Mouse (Mus musculus) MEL (cell line): ENCODE measurements around the gene Traf3. TPM values are rescaled to one million over a fixed set of nuclear protein-coding genes. Genes with fewer than 3 reads are reported as not detected.

Experiments used
- DNase-seq: peaks from one replicate; pipeline ENCODE4 v3.0.0; 2011; ENCODE audit warnings: low read depth, low spot score
- H3K27ac ChIP-seq: 2 replicates; pipeline ENCODE4 v1.5.1; 2012; ENCODE audit warnings: low read depth, mild to moderate bottlenecking, control low read depth, low read length, moderate library complexity; ENCODE audit not compliant: control insufficient read depth
- H3K27me3 ChIP-seq, 2 experiments: fragments of 150-350 bp in 1 of 2; sonication (generic) in 1 of 2; 2 replicates each; pipeline ENCODE4 v1.6.1; 2012; ENCODE audit warnings: low read length in 2 of 2, mild to moderate bottlenecking in 2 of 2, improper control_type of control experiment in 1 of 2, moderate library complexity in 1 of 2; ENCODE audit not compliant: insufficient read depth in 2 of 2, control insufficient read depth in 1 of 2
- H3K36me3 ChIP-seq, 2 experiments: 2 replicates each; pipeline ENCODE4 v1.6.1; 2012 to 2014; ENCODE audit warnings: low read length in 2 of 2, improper control_type of control experiment in 1 of 2, inconsistent platforms in 1 of 2, mild to moderate bottlenecking in 1 of 2; ENCODE audit not compliant: insufficient read depth in 2 of 2, control insufficient read depth in 1 of 2
- H3K4me1 ChIP-seq, 2 experiments: fragments of 150-350 bp in 1 of 2; sonication (generic) in 1 of 2; 2 replicates each; pipeline ENCODE4 v1.6.1; 2012; ENCODE audit warnings: low read length in 2 of 2, improper control_type of control experiment in 1 of 2, mild to moderate bottlenecking in 1 of 2; ENCODE audit not compliant: insufficient read depth in 2 of 2, control insufficient read depth in 1 of 2
- H3K4me3 ChIP-seq, 2 experiments: fragments of 150-350 bp in 1 of 2; sonication (generic) in 1 of 2; 2 replicates each; pipeline ENCODE4 v1.5.1; 2012; ENCODE audit warnings: low read depth in 2 of 2, low read length in 2 of 2, mild to moderate bottlenecking in 2 of 2, moderate library complexity in 2 of 2, control low read depth in 1 of 2, improper control_type of control experiment in 1 of 2; ENCODE audit not compliant: control insufficient read depth in 1 of 2, insufficient read depth in 1 of 2
- H3K79me2 ChIP-seq: 2 replicates; pipeline ENCODE4 v1.6.1; 2012; ENCODE audit warnings: mild to moderate bottlenecking, low read length, moderate library complexity; ENCODE audit not compliant: control insufficient read depth, poor library complexity, insufficient read depth
- H3K9ac ChIP-seq: 2 replicates; pipeline ENCODE4 v1.6.1; 2012; ENCODE audit warnings: low read depth, mild to moderate bottlenecking, control low read depth, low read length, moderate library complexity; ENCODE audit not compliant: control insufficient read depth, poor library complexity, severe bottlenecking
- H3K9me3 ChIP-seq: fragments of 150-350 bp; sonication (generic); replicated peaks from 2 replicates; pipeline ENCODE4 v1.6.1; 2012; ENCODE audit warnings: mild to moderate bottlenecking, low read length, improper control_type of control experiment, moderate library complexity; ENCODE audit not compliant: insufficient read depth
- BHLHE40 ChIP-seq: IDR thresholded peaks from 2 replicates; pipeline ENCODE4 v1.6.1; 2012; ENCODE audit warnings: low read depth, mild to moderate bottlenecking, inconsistent platforms, low read length, improper control_type of control experiment, borderline replicate concordance
- CHD2 ChIP-seq: IDR thresholded peaks from 2 replicates; pipeline ENCODE4 v1.6.1; 2011; ENCODE audit warnings: low read length, improper control_type of control experiment
- CTCF ChIP-seq, 3 experiments: IDR thresholded peaks in 2 of 3; conservative IDR thresholded peaks in 1 of 3; 2 replicates each; pipeline ENCODE4 v1.5.1; 2011 to 2012; ENCODE audit warnings: low read length in 3 of 3, low read depth in 2 of 3, mild to moderate bottlenecking in 2 of 3, improper control_type of control experiment in 1 of 3, inconsistent platforms in 1 of 3, mixed read lengths in 1 of 3, moderate library complexity in 1 of 3; ENCODE audit not compliant: control insufficient read depth in 1 of 3, insufficient read depth in 1 of 3, poor library complexity in 1 of 3, severe bottlenecking in 1 of 3
- E2F4 ChIP-seq: IDR thresholded peaks from 2 replicates; pipeline ENCODE4 v1.6.1; 2011; ENCODE audit warnings: low read depth, low read length, improper control_type of control experiment, borderline replicate concordance
- EP300 ChIP-seq, 2 experiments: IDR thresholded peaks; 2 replicates each; pipeline ENCODE4 v1.6.1; 2011; ENCODE audit warnings: improper control_type of control experiment in 2 of 2, low read length in 2 of 2, low read depth in 1 of 2, mild to moderate bottlenecking in 1 of 2
- ETS1 ChIP-seq: IDR thresholded peaks from 2 replicates; pipeline ENCODE4 v1.6.1; 2012; ENCODE audit warnings: low read depth, mild to moderate bottlenecking, inconsistent platforms, low read length, improper control_type of control experiment, moderate library complexity
- GATA1 ChIP-seq: IDR thresholded peaks from 2 replicates; pipeline ENCODE4 v1.6.1; 2011; ENCODE audit warnings: low read depth, low read length, improper control_type of control experiment
- KAT2A ChIP-seq: conservative IDR thresholded peaks from 2 replicates; pipeline ENCODE4 v1.6.1; 2012; ENCODE audit warnings: low read depth, low read length, improper control_type of control experiment, inconsistent platforms
- MAZ ChIP-seq: IDR thresholded peaks from 2 replicates; pipeline ENCODE4 v1.6.1; 2012; ENCODE audit warnings: low read depth, mild to moderate bottlenecking, inconsistent platforms, low read length, improper control_type of control experiment
- MEF2A ChIP-seq: IDR thresholded peaks from 2 replicates; pipeline ENCODE4 v1.6.1; 2014; ENCODE audit warnings: low read depth, mild to moderate bottlenecking, inconsistent platforms, low read length, improper control_type of control experiment; ENCODE audit not compliant: poor library complexity, insufficient replicate concordance, severe bottlenecking; ENCODE audit errors: extremely low read depth
- MXI1 ChIP-seq: IDR thresholded peaks from 2 replicates; pipeline ENCODE4 v1.6.1; 2011; ENCODE audit warnings: mild to moderate bottlenecking, low read depth, low read length, improper control_type of control experiment
- MYB ChIP-seq: IDR thresholded peaks from 2 replicates; pipeline ENCODE4 v1.6.1; 2011; ENCODE audit warnings: mild to moderate bottlenecking, low read depth, low read length, improper control_type of control experiment
- MYC ChIP-seq: IDR thresholded peaks from 2 replicates; pipeline ENCODE4 v1.6.1; 2011; ENCODE audit warnings: low read depth, mild to moderate bottlenecking, low read length, improper control_type of control experiment, moderate library complexity
- NELFE ChIP-seq: IDR thresholded peaks from 2 replicates; pipeline ENCODE4 v1.6.1; 2011; ENCODE audit warnings: low read depth, low read length, improper control_type of control experiment
- POLR2A ChIP-seq, 2 experiments: IDR thresholded peaks; 2 replicates each; pipeline ENCODE4 v1.6.1; 2011 to 2012; ENCODE audit warnings: low read length in 2 of 2, mild to moderate bottlenecking in 2 of 2, control low read depth in 1 of 2, improper control_type of control experiment in 1 of 2, low read depth in 1 of 2, moderate library complexity in 1 of 2; ENCODE audit not compliant: control insufficient read depth in 1 of 2, insufficient read depth in 1 of 2, poor library complexity in 1 of 2
- POLR2AphosphoS5 ChIP-seq: IDR thresholded peaks from 2 replicates; pipeline ENCODE4 v1.6.1; 2012; ENCODE audit warnings: low read depth, borderline replicate concordance, mild to moderate bottlenecking, inconsistent platforms, low read length, moderate library complexity, mixed read lengths
- RAD21 ChIP-seq: IDR thresholded peaks from 2 replicates; pipeline ENCODE4 v1.6.1; 2011; ENCODE audit warnings: mild to moderate bottlenecking, low read depth, low read length, improper control_type of control experiment
- RCOR1 ChIP-seq: IDR thresholded peaks from 2 replicates; pipeline ENCODE4 v1.6.1; 2012; ENCODE audit warnings: low read depth, mild to moderate bottlenecking, inconsistent platforms, low read length, improper control_type of control experiment
- SIN3A ChIP-seq: IDR thresholded peaks from 2 replicates; pipeline ENCODE4 v1.6.1; 2012; ENCODE audit warnings: low read length, improper control_type of control experiment, inconsistent platforms
- TAL1 ChIP-seq: IDR thresholded peaks from 2 replicates; pipeline ENCODE4 v1.6.1; 2012; ENCODE audit warnings: mild to moderate bottlenecking, inconsistent platforms, low read length, moderate library complexity, mixed read lengths
- TBP ChIP-seq: IDR thresholded peaks from 2 replicates; pipeline ENCODE4 v1.8.0; 2011; ENCODE audit warnings: low read depth, low read length, improper control_type of control experiment
- UBTF ChIP-seq: IDR thresholded peaks from 2 replicates; pipeline ENCODE4 v1.6.1; 2012; ENCODE audit warnings: low read depth, mild to moderate bottlenecking, inconsistent platforms, low read length, improper control_type of control experiment, moderate library complexity, borderline replicate concordance; ENCODE audit not compliant: insufficient read depth
- ZKSCAN1 ChIP-seq: IDR thresholded peaks from 2 replicates; pipeline ENCODE4 v1.6.1; 2012; ENCODE audit warnings: low read depth, mild to moderate bottlenecking, inconsistent platforms, low read length, improper control_type of control experiment, moderate library complexity
- ZMIZ1 ChIP-seq: IDR thresholded peaks from 2 replicates; pipeline ENCODE4 v1.6.1; 2012; ENCODE audit warnings: low read depth, mild to moderate bottlenecking, inconsistent platforms, low read length, improper control_type of control experiment, moderate library complexity
- ZNF384 ChIP-seq: IDR thresholded peaks from 2 replicates; pipeline ENCODE4 v1.6.1; 2012; ENCODE audit warnings: low read depth, mild to moderate bottlenecking, inconsistent platforms, low read length, improper control_type of control experiment
- polyA plus RNA-seq, 2 experiments: library from polyadenylated mRNA; stranded (reverse) in 1 of 2; unstranded in 1 of 2; fragments of >175 nt in 1 of 2; fragments of >200 nt in 1 of 2; gene quantifications; 2 replicates each; pipeline versions ENCODE4 v1.2.1 to v1.2.4; 2012; ENCODE audit warnings: low replicate concordance in 2 of 2, low read depth in 1 of 2; ENCODE audit not compliant: insufficient read length in 2 of 2, insufficient read depth in 1 of 2, missing spikeins in 1 of 2
- total RNA-seq: library from RNA; depleted of rRNA; stranded (reverse); fragments of 300-350 nt; gene quantifications from 2 replicates; pipeline ENCODE4 v1.2.3, GENCODE M21; 2012

Gene Traf3
- total and polyA plus RNA-seq, 3 experiments: 21.1 to 40.7 TPM; not detected in 1

GRCm38 (mm10) chr12:111303702-111304337, 137.7 kb downstream of the Traf3 start:
- no peaks in the 10 kb centered on the region; a peak in 1 of 4 replicates for H3K27me3 ChIP-seq
- no peaks in the 10 kb centered on the region for H3K9me3 ChIP-seq
- TF ChIP-seq UBTF: no peak
- no peak for TF ChIP-seq TBP
- no peak for TF ChIP-seq E2F4
- no peak for TF ChIP-seq MAZ
- TF ChIP-seq BHLHE40: no peak
- no peak for TF ChIP-seq POLR2AphosphoS5
- TF ChIP-seq RCOR1: no peak
- TF ChIP-seq MYC: no peak
- TF ChIP-seq MYB: no peak
- no peak for TF ChIP-seq RAD21
- TF ChIP-seq EP300 (IDR thresholded peaks at IDR 0.05; ENCODE audit: low read depth in 1 of 2, low read length in 2 of 2): no peak
- TF ChIP-seq ZKSCAN1: no peak
- H3K4me1 ChIP-seq: no peaks in the 10 kb centered on the region
- no peak for DNase-seq
- H3K36me3 ChIP-seq: no peaks in the 10 kb centered on the region
- no peak overlapping the region for H3K27ac ChIP-seq
- no peaks in the 10 kb centered on the region for H3K79me2 ChIP-seq
- no peak overlapping the region for H3K9ac ChIP-seq
- no peak overlapping the region for H3K4me3 ChIP-seq

DNA sequence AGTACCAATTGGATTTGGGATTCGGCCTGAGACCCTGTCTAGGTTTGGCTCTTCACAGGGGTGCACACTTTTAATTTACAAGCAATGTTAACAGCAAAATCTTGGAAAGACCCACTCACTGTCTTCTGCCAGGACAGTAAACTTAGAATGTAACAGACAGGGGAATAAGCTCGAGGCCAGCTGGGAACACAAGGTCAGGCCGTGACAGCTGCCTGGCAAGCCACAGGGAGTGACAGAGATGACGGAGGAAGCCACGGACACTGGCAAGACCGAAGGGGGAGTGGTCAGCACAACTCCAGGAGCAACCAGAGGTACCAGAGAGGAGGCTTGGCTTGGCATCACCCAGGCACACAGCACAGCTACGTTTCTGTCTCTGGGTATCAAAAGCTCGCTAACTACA, 140.7 kb downstream of the Traf3 start:
- peaks cover 0 to 2% of the 10 kb centered on the region in 2 experiments; a peak in 3 of 4 replicates for H3K27me3 ChIP-seq
- H3K4me3 ChIP-seq: no peak overlapping the region
- H3K79me2 ChIP-seq: no peaks in the 10 kb centered on the region
- H3K9me3 ChIP-seq: no peaks in the 10 kb centered on the region
- H3K36me3 ChIP-seq: no peaks in the 10 kb centered on the region
- no peaks in the 10 kb centered on the region for H3K4me1 ChIP-seq
- no peak for DNase-seq
- no peak overlapping the region for H3K9ac ChIP-seq
- H3K27ac ChIP-seq: no peak overlapping the region
- no peak for TF ChIP-seq MEF2A
- no peak for TF ChIP-seq POLR2A (IDR thresholded peaks at IDR 0.05; ENCODE audit: control insufficient read depth in 1 of 2, insufficient read depth in 1 of 2, low read depth in 1 of 2, low read length in 2 of 2, poor library complexity in 1 of 2)
- TF ChIP-seq TAL1: no peak
- TF ChIP-seq CTCF (IDR thresholded peaks at IDR 0.05 in 2 of 3, conservative IDR thresholded peaks at IDR 0.05 in 1 of 3; ENCODE audit: control insufficient read depth in 1 of 3, insufficient read depth in 1 of 3, low read depth in 2 of 3, low read length in 3 of 3, poor library complexity in 1 of 3, severe bottlenecking in 1 of 3): no peak
- TF ChIP-seq GATA1: no peak
- TF ChIP-seq NELFE: no peak
- no peak for TF ChIP-seq ZNF384
- TF ChIP-seq ZMIZ1: no peak
- TF ChIP-seq MXI1: no peak
- no peak for TF ChIP-seq ETS1
- TF ChIP-seq RAD21: no peak
- no peak for TF ChIP-seq ZKSCAN1
- no peak for TF ChIP-seq KAT2A
- no peak for TF ChIP-seq E2F4
- no peak for TF ChIP-seq CHD2
- TF ChIP-seq BHLHE40: no peak
- TF ChIP-seq SIN3A: no peak
- no peak for TF ChIP-seq UBTF
